Mouse (Mus musculus) frontal cortex, postnatal 25 days (tissue): ENCODE measurements around the gene Rbm10.

Source experiments
- DNase-seq, 2 experiments: peaks; one replicate each; pipeline ENCODE4 v3.0.0; 2022; ENCODE audit warnings: low spot score in 2 of 2

Gene Rbm10

GRCm38 (mm10) chrX:20617176-20617902 is at the start of gene Rbm10, which contains the start of gene Ndufb11:
Gene Rbm10 (plus strand): TSS chrX:20617503.
Gene Ndufb11 (minus strand): TSS chrX:20617619.
- DNase-seq, result peak; percentile 45 to 65

DNA sequence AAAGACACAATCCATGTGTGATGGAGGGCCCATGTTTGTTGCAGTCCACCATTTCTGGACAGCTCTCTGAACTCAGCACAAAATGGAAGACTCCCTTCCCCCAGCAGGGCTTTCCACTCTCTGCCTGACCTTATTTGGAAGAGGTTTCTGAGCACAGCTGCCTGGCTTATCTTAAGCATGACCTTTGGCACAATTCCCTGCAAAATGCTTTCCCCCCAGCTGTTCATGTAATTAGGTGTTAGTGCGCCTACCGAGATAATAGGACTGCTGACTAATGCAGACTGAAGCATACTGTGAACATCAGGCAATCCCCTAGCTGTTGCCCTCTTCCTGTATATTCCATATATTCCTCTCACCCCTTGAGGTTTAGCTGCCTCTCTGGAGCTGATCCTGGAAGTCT is 46.3 kb upstream of the Rbm10 start:
- DNase-seq, result no peak

DNA sequence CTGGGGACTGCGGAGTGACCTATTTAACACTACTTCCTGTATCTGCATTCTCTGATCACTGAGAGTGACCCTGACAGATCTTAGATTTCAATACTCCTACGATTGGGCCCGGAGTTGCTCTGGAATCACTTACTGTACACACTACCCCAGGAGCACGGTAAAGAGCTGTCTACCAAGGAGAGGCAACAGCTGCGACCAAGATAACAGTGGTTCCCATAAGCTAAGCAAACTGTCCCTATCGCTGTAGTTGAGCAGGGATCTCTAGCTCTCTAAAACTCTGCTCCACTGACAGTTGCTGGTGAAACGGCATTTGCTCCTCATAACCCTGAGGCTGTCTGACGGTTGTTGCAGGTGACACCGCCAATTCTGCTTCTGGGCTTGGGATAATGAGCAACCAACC is 44.6 kb upstream of the Rbm10 start:
- no peak for DNase-seq

DNA sequence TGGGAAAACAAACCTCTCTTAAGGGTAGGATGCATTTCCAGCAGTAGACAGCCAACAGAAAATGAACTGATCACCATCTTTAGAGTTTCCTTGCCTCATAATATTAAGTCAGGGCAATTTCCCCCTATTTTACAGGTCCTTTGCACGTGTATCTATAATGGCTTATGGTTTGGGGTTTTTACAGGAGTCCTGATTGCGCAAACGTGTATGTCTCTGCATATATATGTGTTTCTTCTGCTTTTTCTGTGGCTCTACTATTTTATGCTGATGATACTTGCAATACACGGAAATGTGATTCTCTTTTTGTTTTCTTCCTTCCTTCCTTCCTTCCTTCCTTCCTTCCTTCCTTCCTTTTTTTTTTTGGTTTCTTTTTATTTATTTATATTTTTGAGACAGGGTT is 43.4 kb upstream of the Rbm10 start:
- no peak for DNase-seq

DNA sequence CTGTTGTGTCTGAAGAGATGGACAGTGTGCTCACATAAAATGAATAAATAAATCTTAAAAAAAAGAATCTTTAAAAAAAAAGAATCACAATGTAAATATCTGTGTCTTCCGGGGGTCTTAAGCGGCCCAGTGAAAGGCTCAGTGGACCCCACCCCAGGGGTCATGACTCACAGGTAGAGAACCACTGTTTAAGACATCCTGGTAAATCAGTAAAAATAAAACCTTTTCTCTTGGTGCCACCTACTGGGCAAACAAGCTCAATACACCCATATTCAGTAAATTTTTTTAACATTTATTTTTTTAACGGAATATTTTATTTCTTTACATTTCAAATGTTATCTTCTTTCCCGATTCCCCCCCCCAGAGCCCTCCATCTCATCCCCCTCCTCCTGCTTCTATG is 29.3 kb upstream of the Rbm10 start:
- DNase-seq, result no peak

DNA sequence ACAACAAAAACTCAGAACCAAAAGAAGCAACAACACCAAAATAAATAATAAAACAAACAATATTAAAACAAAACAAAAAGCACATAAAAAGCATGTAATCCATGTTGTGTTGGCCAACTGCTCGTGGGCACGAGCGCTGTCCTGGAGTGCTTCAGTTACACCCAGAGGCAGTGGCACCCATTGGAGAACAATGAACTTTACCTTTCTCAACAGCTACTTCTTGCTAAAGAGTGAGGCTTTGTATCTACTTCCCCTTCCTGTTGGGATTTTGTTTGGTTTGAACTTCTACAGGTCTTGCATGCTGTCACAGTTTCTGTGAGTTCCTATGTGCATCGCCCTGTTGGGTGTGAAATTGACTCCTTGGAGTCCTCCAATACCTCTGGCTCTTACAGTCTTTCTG is 8.8 kb upstream of the Rbm10 start:
- no peak for DNase-seq

- DNase-seq, result peak in 1 of 2 experiments; percentile 35
Observed at GRCm38 (mm10) chrX:20616861-20617175, 485 bp upstream of the Rbm10 start.

- DNase-seq, result peak; percentile 4 to 27
Observed at GRCm38 (mm10) chrX:20617903-20618399, 648 bp downstream of the Rbm10 start.

- no peak for DNase-seq
Observed at GRCm38 (mm10) chrX:20638141-20638540, 20.8 kb downstream of the Rbm10 start.

- DNase-seq, result no peak
Observed at GRCm38 (mm10) chrX:20644780-20645179, 27.5 kb downstream of the Rbm10 start.

DNA sequence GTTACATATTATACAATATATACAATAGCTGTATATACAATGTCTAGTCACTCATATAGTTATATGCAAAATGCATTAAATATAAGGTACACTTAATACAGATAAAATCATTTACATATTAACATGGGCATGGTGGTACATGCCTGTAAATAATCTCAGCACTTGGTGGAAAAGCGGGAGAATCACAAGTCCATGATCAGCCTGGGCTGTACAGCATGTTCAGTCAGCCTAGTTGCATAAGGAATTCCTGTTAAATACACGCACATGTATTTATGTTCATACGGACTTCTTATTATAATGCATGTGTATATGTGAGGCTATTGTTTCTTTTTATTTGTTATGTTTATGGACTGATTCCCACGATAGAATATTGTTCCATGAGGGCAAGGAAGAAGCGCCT is 40.3 kb downstream of the Rbm10 start:
- no peak for DNase-seq

DNA sequence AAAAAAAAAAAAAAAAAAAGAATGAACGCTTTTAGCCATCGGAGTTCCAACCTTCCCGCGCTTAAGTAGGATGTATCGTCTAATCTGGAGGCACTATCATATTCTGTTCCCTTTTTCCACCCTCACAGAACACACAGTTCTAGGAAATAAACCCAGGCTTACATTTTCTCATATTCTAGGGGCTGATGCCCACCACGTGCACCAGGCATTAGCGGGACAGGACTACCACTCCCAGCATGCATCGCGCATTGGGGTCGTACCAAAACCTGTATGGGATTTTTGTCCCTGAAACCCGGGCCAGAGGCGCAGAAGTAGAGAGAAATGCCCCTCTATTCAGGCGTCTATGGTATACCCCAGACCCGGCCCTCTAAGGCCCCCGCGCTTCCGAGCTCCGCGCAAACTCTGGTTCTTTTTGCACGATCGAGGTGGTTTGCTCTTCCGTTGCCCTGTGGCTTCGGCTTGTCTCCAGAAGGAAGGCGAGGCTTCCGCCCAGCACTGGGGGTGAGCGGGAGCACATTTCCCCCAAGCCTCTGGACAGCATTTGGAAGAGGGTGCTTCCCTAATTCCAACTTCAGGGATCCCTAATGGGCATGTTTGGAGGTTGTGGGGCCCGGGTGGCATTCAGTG is 40.8 kb downstream of the Rbm10 start, which contains the start of gene Uba1:
Gene Uba1, plus strand, starts transcription at position 301 of the 627 bp plus-strand sequence.
- peak; percentile 48 to 62 for DNase-seq

DNA sequence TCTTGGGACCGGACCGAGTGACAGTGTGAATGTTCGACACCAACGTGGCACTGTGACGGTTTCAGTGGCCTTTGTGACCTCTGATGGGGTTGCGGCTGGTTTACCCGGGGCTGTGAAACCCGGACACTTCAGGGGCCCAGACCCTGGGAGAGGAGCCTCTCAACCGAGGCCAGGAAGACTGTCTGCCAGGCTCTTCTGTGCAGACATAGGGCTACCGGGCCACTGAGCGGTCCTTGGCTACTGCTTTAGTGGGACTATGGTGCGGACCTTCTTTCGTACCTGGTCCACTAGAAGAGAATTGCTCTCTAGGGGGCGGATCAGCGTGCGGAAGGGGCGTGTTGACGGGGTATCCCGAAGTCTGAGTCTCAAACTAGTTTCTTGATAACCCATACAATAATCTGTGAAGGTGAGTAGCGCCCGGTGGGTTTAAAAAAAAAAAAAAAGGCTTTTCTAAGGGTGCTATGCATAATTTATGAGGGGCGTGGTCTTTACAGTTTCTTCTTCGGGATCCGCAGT is 41.6 kb downstream of the Rbm10 start:
- DNase-seq, result no peak

DNA sequence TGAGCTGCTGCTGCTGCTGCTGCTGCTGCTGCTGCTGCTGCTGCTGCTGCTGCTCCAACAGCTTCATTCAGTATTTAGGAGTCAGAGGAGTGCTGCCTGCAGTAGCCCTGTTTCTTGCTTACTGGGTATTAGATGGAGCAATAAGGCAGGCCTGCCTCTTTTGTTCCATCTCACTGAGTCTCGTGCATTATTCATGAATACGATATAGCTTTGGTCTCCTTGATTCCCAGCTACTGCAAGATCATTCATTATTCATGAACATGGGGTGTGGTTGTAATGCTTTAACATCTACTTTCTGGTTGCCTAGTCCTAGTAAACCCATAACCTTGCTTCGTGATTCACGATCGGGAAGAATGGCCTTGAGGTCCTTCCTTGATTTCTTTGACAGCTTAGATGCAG is 45.0 kb downstream of the Rbm10 start:
- DNase-seq, result no peak

DNA sequence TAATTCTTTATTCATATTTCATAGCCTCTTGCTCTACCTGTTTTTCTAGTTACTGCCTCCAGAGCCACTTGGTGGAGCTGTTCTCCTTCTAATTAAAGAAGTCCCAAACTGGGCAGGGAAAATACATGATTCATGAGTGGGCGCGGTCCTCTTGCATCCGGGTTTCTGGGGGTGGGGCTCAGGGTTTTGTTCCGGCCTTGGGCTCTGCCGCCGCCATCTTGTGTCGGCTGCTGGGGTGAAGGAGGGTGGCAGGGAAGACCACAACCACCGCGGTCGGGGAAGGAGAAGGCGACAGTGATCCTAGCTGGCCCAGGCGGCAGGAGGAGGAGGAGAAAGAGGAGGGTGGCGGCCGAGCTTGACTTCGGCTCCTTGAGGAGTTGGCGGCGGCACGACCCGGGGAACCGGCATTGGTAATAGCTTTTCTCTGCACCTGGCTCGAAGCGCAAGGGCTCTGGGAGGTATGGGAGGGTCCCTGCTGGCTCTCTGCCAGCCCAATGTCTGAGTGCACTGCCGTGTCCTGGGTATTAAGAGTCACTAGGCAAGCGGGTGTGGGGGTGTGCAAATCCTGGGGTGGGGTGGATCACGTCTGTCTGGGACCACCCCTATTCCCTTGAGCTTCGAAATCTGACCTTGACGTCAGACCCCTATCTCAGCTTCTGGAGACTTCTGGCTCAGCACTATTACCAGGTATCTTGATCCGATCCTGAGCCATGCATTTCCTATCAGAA is 45.6 kb downstream of the Rbm10 start:
- peak; percentile 53 to 63 for DNase-seq

DNA sequence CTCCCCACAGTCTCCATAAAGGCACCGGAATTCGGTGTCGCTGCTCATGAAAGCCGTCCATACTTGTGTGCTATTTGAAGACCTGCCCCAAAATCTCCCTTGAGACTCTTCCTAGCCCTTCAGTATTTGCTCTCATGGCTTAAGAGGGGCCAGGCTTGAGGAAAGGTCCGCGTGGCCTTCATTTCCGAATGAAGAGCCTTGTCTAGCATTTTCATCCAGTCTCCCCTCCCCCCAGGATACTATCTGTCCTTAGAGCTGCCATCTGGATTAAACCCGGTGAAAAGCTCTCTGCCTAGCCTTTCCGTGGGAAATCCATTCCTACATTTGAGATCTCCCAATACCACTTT is 46.1 kb downstream of the Rbm10 start:
- DNase-seq, result no peak

- DNase-seq, result peak; percentile 53 to 64
Observed at GRCm38 (mm10) chrX:20687519-20688067, 70.3 kb downstream of the Rbm10 start, which contains the start of gene Cdk16. Gene Cdk16 (plus strand): TSS chrX:20687954.

DNA sequence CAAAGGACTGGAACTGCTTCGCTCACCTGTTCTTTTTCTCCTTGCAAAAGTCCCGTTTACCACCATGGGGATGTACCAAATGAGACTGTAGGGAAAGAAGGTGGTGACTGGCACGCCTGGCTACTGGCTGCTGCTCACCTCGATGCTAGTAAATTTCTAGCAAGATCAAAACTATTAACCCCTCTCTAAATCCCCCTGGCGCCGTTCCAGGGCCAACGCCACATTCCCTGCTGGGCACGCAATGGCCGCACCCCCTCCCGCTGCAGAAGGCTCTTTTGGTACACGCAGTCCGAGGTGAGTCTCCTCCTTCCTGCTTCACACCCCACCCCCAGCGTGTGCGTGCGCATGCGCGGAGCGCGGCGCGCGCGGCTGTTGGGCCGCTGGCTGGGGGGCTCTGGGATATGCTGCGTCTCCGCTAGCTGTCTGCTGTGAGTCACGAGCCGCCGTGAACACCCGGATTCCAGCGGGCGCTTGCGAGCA is 70.8 kb downstream of the Rbm10 start:
- DNase-seq, result peak; percentile 48 to 74

DNA sequence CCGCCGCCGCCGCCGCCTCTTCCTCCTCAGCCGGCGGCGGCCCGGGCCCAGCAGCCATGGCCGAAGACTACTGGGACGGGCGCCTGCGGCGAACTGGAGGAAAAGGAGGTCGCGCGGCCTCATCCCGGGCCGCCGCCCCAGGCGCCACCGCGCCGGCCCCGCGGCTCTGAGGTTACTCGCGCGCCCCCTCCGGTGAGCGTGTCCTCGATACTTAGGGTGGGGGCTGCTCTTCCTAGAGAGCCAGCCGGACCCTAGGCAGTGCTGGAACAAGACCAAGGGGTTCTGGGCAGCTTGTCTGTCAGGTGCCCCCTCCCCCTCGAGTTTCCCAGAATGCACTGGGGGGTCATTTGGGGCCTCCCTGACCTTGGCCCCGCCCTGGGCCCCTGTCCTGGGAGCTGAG is 71.3 kb downstream of the Rbm10 start:
- DNase-seq, result peak; percentile 11 to 14

DNA sequence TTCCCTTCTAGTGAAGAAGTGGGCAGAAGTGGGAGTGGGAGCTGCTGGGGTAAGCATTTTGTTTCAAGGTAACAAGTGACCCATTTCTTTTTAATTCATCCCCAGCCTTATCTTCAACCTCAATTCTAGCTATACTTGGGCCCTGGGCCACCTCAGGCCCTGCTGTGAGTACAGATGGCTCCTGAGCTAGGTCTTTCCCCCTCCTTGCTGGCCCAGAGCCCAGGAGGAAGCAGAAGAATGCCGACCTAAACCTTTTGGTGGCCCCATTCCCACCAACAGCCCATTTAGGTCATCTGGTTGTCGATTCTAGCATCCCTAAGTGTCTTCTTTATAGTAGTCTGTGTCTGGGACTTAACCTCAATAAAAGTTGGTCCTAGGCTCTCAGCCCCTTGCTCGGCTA is 74.3 kb downstream of the Rbm10 start:
- DNase-seq, result no peak

DNA sequence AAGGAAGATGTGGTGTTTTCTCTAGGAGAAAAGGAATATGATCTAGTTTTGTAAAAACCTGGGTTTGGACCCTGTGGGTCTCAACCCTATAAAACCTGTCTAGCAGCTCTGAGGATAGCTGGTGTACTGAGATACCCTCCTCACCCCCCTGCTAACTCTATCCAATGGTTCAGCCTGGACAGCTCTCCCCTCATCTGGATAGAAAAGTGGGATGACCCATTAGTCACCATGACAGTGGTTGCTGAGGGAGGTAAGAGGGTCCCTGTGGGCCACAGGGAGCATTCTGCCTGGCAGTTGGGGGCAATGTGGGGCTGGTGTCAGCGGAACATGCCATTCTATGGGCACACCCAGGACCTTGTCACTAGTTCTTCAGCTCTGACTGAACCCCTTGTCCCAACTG is 75.3 kb downstream of the Rbm10 start:
- no peak for DNase-seq

- no peak for DNase-seq
Observed at GRCm38 (mm10) chrX:20695842-20696241, 78.5 kb downstream of the Rbm10 start.
